Comparison of ENCODE assay signal across 11 mouse cellular contexts in the genomic region with DNA sequence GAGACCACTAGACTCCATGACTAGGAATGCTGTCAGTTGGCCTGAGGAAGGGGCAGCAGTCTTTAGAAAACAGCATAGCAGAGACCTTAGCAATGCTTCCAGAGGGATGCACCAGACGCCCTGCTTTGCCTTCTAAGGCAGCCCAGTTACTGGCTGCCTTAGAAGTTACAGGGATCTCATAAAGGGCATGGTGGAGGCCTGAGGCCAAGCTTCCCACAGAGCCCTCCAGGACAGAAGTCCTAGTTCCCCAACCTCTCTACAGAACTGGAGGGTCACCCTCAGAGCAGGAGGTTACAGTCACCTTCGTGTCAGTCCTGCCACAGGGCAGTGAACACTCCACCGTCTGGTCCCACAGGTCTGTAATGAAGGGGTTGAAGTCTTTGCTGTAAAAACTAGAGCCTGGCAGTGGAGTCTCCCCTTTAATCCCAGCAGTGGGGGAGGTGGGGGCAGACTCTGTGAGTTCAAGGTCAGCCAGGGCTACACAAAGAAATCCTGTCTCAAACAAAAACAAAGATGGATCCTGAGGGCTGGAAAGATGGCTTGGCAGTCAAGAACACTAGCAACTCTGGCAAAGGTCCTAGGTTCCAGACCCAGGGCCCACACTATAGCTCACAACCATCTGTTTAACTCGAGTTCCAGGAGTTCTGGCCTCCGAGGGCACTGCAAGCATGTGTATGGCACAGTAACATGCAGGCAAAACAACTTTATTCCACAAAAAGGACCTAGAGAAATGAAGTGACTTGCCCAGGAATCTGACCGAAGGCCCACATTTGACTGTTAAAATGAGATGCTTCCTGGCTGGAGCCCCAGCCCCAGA. TPM values are rescaled to one million over a fixed set of nuclear protein-coding genes. Genes with fewer than 3 reads are reported as not detected.
DNase-seq lines count a peak whose midpoint lies in the region; ATAC-seq and TF ChIP-seq lines count a peak whose summit lies in the region.
"Had no signal": no experiment of that assay in that cellular context is flagged by ENCODE, and none has a peak within 500 bp of the region (broad histone marks: within the 10 kb centered on the region; RNA-seq: fewer than 3 reads in every experiment).

No protein-coding gene starts in this region.

- no peak overlapping the region for H3K4me3 ChIP-seq in heart, embryonic 11.5 days (ENCODE audit: low read depth, low read length)
- no peak overlapping the region for H3K4me3 ChIP-seq in thymus, adult 2 months (ENCODE audit: control insufficient read depth, insufficient read depth, low read length)
- H3K4me3 ChIP-seq in liver, embryonic 11.5 days (ENCODE audit: low read depth, low read length): no peak overlapping the region
- H3K4me3 ChIP-seq in midbrain, embryonic 11.5 days (ENCODE audit: low read depth, low read length): no peak overlapping the region
- no peak overlapping the region for H3K4me3 ChIP-seq in midbrain, embryonic 13.5 days (replicated peaks)
- H3K4me3 ChIP-seq: heart, embryonic 15.5 days had no signal

- H3K27me3 ChIP-seq in heart, embryonic 11.5 days (ENCODE audit: control insufficient read depth, insufficient read depth, low read length): no peaks in the 10 kb centered on the region
- no peaks in the 10 kb centered on the region for H3K27me3 ChIP-seq in thymus, adult 2 months (ENCODE audit: control insufficient read depth, insufficient read depth, low read length)
- H3K27me3 ChIP-seq in liver, embryonic 11.5 days (replicated peaks; ENCODE audit: control insufficient read depth, insufficient read depth, low read length): no peaks in the 10 kb centered on the region
- no peaks in the 10 kb centered on the region for H3K27me3 ChIP-seq in midbrain, embryonic 11.5 days (ENCODE audit: control insufficient read depth, insufficient read depth, low read length)
- no peaks in the 10 kb centered on the region for H3K27me3 ChIP-seq in midbrain, embryonic 13.5 days
- H3K27me3 ChIP-seq: heart, embryonic 15.5 days had no signal

- 67% methylated on average over 6 of the region's 6 CpGs for WGBS in heart, embryonic 11.5 days (ENCODE audit: insufficient replicate concordance)
- 66% methylated on average over 6 of the region's 6 CpGs for WGBS in thymus, adult 2 months
- WGBS in liver, embryonic 11.5 days: 74% methylated on average over 6 of the region's 6 CpGs
- WGBS in midbrain, embryonic 11.5 days: 79% methylated on average over 6 of the region's 6 CpGs
- 73% methylated on average over 6 of the region's 6 CpGs for WGBS in midbrain, embryonic 13.5 days

- no peak for TF ChIP-seq POLR2A in thymus, adult 2 months (IDR thresholded peaks at IDR 0.05; ENCODE audit: control insufficient read depth, extremely low read depth, insufficient read depth, low read length, poor library complexity)

- TF ChIP-seq CTCF in thymus, adult 2 months (IDR thresholded peaks at IDR 0.05; ENCODE audit: borderline replicate concordance, control insufficient read depth, extremely low read depth, insufficient read depth, low read length, poor library complexity): no peak

- H3K9me3 ChIP-seq in heart, embryonic 11.5 days (replicated peaks; ENCODE audit: control insufficient read depth, low read length): no peaks in the 10 kb centered on the region
- no peaks in the 10 kb centered on the region for H3K9me3 ChIP-seq in liver, embryonic 11.5 days (ENCODE audit: control insufficient read depth, low read length)
- H3K9me3 ChIP-seq in midbrain, embryonic 11.5 days (ENCODE audit: control insufficient read depth, low read length): no peaks in the 10 kb centered on the region
- H3K9me3 ChIP-seq in midbrain, embryonic 13.5 days: no peaks in the 10 kb centered on the region
- H3K9me3 ChIP-seq: heart, embryonic 15.5 days had no signal

- DNase-seq in heart, postnatal 4 days: no peak
- peak; percentile 32 to 38 for DNase-seq in thymus, postnatal 36 days
- no peak for DNase-seq in thymus, adult 2 months
- no peak for DNase-seq in liver, embryonic 11.5 days (ENCODE audit: low spot score)
- no peak for DNase-seq in midbrain, embryonic 11.5 days (ENCODE audit: low spot score, missing footprints)
- DNase-seq in frontal cortex, postnatal 36 days (ENCODE audit: low spot score in 2 of 2): no peak
- DNase-seq: cerebellum, postnatal 36 days had no signal

- H3K27ac ChIP-seq in heart, embryonic 11.5 days (ENCODE audit: low read depth, low read length): no peak overlapping the region
- H3K27ac ChIP-seq in thymus, adult 2 months (ENCODE audit: control insufficient read depth, insufficient read depth, low read length): no peak overlapping the region
- peak overlapping the region; percentile 57; the same call in 1 of the 2 replicates for H3K27ac ChIP-seq in liver, embryonic 11.5 days (ENCODE audit: low read depth, low read length)
- no peak overlapping the region for H3K27ac ChIP-seq in midbrain, embryonic 11.5 days (ENCODE audit: low read depth, low read length)
- H3K27ac ChIP-seq in midbrain, embryonic 13.5 days: no peak overlapping the region
- H3K27ac ChIP-seq: heart, embryonic 15.5 days had no signal

- H3K9ac ChIP-seq in heart, embryonic 11.5 days (ENCODE audit: low read depth, low read length): 0 out of 2 replicates have a peak overlapping the region, but pooled peaks have one; percentile 22
- no peak overlapping the region for H3K9ac ChIP-seq in liver, embryonic 11.5 days (ENCODE audit: low read depth, low read length)
- no peak overlapping the region for H3K9ac ChIP-seq in midbrain, embryonic 11.5 days (ENCODE audit: low read length)
- H3K9ac ChIP-seq in midbrain, embryonic 13.5 days (replicated peaks): no peak overlapping the region
- H3K9ac ChIP-seq: heart, embryonic 15.5 days had no signal

- H3K4me2 ChIP-seq in heart, embryonic 11.5 days: no peak overlapping the region
- no peak overlapping the region for H3K4me2 ChIP-seq in liver, embryonic 11.5 days
- H3K4me2 ChIP-seq in midbrain, embryonic 11.5 days: no peak overlapping the region
- H3K4me2 ChIP-seq in midbrain, embryonic 13.5 days (replicated peaks): no peak overlapping the region
- H3K4me2 ChIP-seq: heart, embryonic 15.5 days had no signal

- peaks cover 22% of the 10 kb centered on the region for H3K36me3 ChIP-seq in heart, embryonic 11.5 days (ENCODE audit: control insufficient read depth, insufficient read depth, low read length)
- peaks cover 42% of the 10 kb centered on the region for H3K36me3 ChIP-seq in thymus, adult 2 months (ENCODE audit: control insufficient read depth, insufficient read depth, low read length)
- peaks cover 35% of the 10 kb centered on the region for H3K36me3 ChIP-seq in liver, embryonic 11.5 days (ENCODE audit: control insufficient read depth, insufficient read depth, low read length)
- no peaks in the 10 kb centered on the region for H3K36me3 ChIP-seq in midbrain, embryonic 11.5 days (ENCODE audit: control insufficient read depth, insufficient read depth, low read length)
- peaks cover 7% of the 10 kb centered on the region; the same call in 1 of the 2 replicates for H3K36me3 ChIP-seq in midbrain, embryonic 13.5 days

- peaks cover 1% of the 10 kb centered on the region for H3K4me1 ChIP-seq in heart, embryonic 11.5 days (ENCODE audit: control insufficient read depth, insufficient read depth, low read length)
- peaks cover 42% of the 10 kb centered on the region for H3K4me1 ChIP-seq in thymus, adult 2 months (replicated peaks; ENCODE audit: control insufficient read depth, insufficient read depth, low read length)
- H3K4me1 ChIP-seq in liver, embryonic 11.5 days (replicated peaks; ENCODE audit: control insufficient read depth, insufficient read depth, low read length): peaks cover 22% of the 10 kb centered on the region
- H3K4me1 ChIP-seq in midbrain, embryonic 11.5 days (ENCODE audit: control insufficient read depth, insufficient read depth, low read length): no peaks in the 10 kb centered on the region
- peaks cover 9% of the 10 kb centered on the region for H3K4me1 ChIP-seq in midbrain, embryonic 13.5 days (replicated peaks)

- no peak for ATAC-seq in heart, embryonic 11.5 days (replicated peaks; ENCODE audit: insufficient number of reproducible peaks, low FRiP score, low TSS enrichment)
- peak; percentile 37 for ATAC-seq in liver, embryonic 11.5 days (replicated peaks; ENCODE audit: low FRiP score)
- no peak for ATAC-seq in midbrain, embryonic 11.5 days (ENCODE audit: low FRiP score)
- no peak for ATAC-seq in midbrain, embryonic 13.5 days
- ATAC-seq: inflammation-experienced regulatory T-cells, adult 6 months had no signal

RNA-seq across cellular contexts. Expression of a gene that starts 8.1 kb away (rescaled TPM):
- 216 and 245 TPM in 2 replicates for polyA plus RNA-seq in heart, embryonic 11.5 days (2014; fragmentation: Nextera tagmentation; extraction: Ambion mirVana)
- 100 to 1,000 TPM; 338 to 355 TPM for total RNA-seq in heart, postnatal 4 days (2021)
- 1,120 and 1,396 TPM in 2 replicates for polyA plus RNA-seq in thymus, adult 2 months (2012; rRNA removed)
- polyA plus RNA-seq in liver, embryonic 11.5 days (2014; fragmentation: Nextera tagmentation; extraction: Ambion mirVana): 487 and 491 TPM in 2 replicates
- 67.0 and 80.4 TPM in 2 replicates for polyA plus RNA-seq in midbrain, embryonic 11.5 days (2014; fragmentation: Nextera tagmentation; extraction: Ambion mirVana)
- polyA plus RNA-seq in midbrain, embryonic 13.5 days (2015; fragmentation: Nextera tagmentation; extraction: Ambion mirVana): 51.9 and 52.5 TPM in 2 replicates

RNA-seq across cellular contexts. Expression of a gene that starts 13.5 kb away (rescaled TPM):
- polyA plus RNA-seq in heart, embryonic 11.5 days (2014; fragmentation: Nextera tagmentation; extraction: Ambion mirVana): 0.19 and 0.21 TPM in 2 replicates
- total RNA-seq in heart, postnatal 4 days (2021): not detected
- 2.2 and 3.0 TPM in 2 replicates for polyA plus RNA-seq in thymus, adult 2 months (2012; rRNA removed)
- polyA plus RNA-seq in liver, embryonic 11.5 days (2014; fragmentation: Nextera tagmentation; extraction: Ambion mirVana): 1.2 and 1.6 TPM in 2 replicates
- polyA plus RNA-seq in midbrain, embryonic 11.5 days (2014; fragmentation: Nextera tagmentation; extraction: Ambion mirVana): 0.33 and 0.52 TPM in 2 replicates
- polyA plus RNA-seq in midbrain, embryonic 13.5 days (2015; fragmentation: Nextera tagmentation; extraction: Ambion mirVana): 1.2 and 3.2 TPM in 2 replicates

RNA-seq across cellular contexts. Expression of a gene that starts 28.4 kb away (rescaled TPM):
- not detected in 2 replicates for polyA plus RNA-seq in heart, embryonic 11.5 days (2014; fragmentation: Nextera tagmentation; extraction: Ambion mirVana)
- 10 to 100 TPM; 15.2 to 16.5 TPM for total RNA-seq in heart, postnatal 4 days (2021)
- polyA plus RNA-seq in thymus, adult 2 months (2012; rRNA removed): 6.0 and 7.0 TPM in 2 replicates
- polyA plus RNA-seq in liver, embryonic 11.5 days (2014; fragmentation: Nextera tagmentation; extraction: Ambion mirVana): not detected in 2 replicates
- not detected in 2 replicates for polyA plus RNA-seq in midbrain, embryonic 11.5 days (2014; fragmentation: Nextera tagmentation; extraction: Ambion mirVana)
- polyA plus RNA-seq in midbrain, embryonic 13.5 days (2015; fragmentation: Nextera tagmentation; extraction: Ambion mirVana): not detected in 2 replicates

RNA-seq across cellular contexts. Expression of a gene that starts 35.6 kb away (rescaled TPM):
- polyA plus RNA-seq in heart, embryonic 11.5 days (2014; fragmentation: Nextera tagmentation; extraction: Ambion mirVana): 24.4 and 27.0 TPM in 2 replicates
- total RNA-seq in heart, postnatal 4 days (2021): 10 to 100 TPM in 1 of 2 experiments, 1 to 10 TPM in 1; 9.7 to 10.6 TPM
- polyA plus RNA-seq in thymus, adult 2 months (2012; rRNA removed): 9.1 and 10.1 TPM in 2 replicates
- polyA plus RNA-seq in liver, embryonic 11.5 days (2014; fragmentation: Nextera tagmentation; extraction: Ambion mirVana): 26.3 and 27.5 TPM in 2 replicates
- 15.7 and 22.8 TPM in 2 replicates for polyA plus RNA-seq in midbrain, embryonic 11.5 days (2014; fragmentation: Nextera tagmentation; extraction: Ambion mirVana)
- 16.7 and 19.7 TPM in 2 replicates for polyA plus RNA-seq in midbrain, embryonic 13.5 days (2015; fragmentation: Nextera tagmentation; extraction: Ambion mirVana)

Comparison
In these comparisons a context has a peak if more than half of its experiments do, and no peak if none do; other contexts are left out.
1. DNase-seq: peak in thymus, postnatal 36 days (2 of 2); none in heart, postnatal 4 days (single experiment), thymus, adult 2 months (single experiment), liver, embryonic 11.5 days (single experiment), midbrain, embryonic 11.5 days (single experiment) and frontal cortex, postnatal 36 days (0 of 2).